ENCODE assay signal across 23 mouse cellular contexts in genomic region chr10:69430138-69430537, GRCm38 (mm10). TPM values are rescaled to one million over a fixed set of nuclear protein-coding genes. Genes with fewer than 3 reads are reported as not detected.
"Had no signal": no experiment of that assay in that cellular context is flagged by ENCODE, and none has a peak within 500 bp of the region (broad histone marks: within the 10 kb centered on the region; RNA-seq: fewer than 3 reads in every experiment).

No protein-coding gene starts in this region.

- H3K27ac ChIP-seq: limb, embryonic 12.5 days; limb, embryonic 15.5 days; liver, embryonic 12.5 days; liver, embryonic 15.5 days; macrophage; midbrain, embryonic 10.5 days; midbrain, embryonic 13.5 days; neural tube, embryonic 13.5 days had no signal

- H3K9ac ChIP-seq: limb, embryonic 12.5 days; limb, embryonic 15.5 days; liver, embryonic 12.5 days; liver, embryonic 15.5 days; lung, embryonic 14.5 days; midbrain, embryonic 13.5 days; neural tube, embryonic 13.5 days had no signal

- H3K4me3 ChIP-seq: limb, embryonic 12.5 days; limb, embryonic 15.5 days; liver, embryonic 12.5 days; liver, embryonic 15.5 days; midbrain, embryonic 10.5 days; midbrain, embryonic 13.5 days; myocyte; neural tube, embryonic 13.5 days had no signal

- ATAC-seq: liver, embryonic 12.5 days; midbrain, embryonic 13.5 days; midbrain, embryonic 16.5 days had no signal

- H3K4me1 ChIP-seq: limb, embryonic 12.5 days; limb, embryonic 15.5 days; liver, embryonic 12.5 days; liver, embryonic 15.5 days; midbrain, embryonic 10.5 days; midbrain, embryonic 13.5 days; neural tube, embryonic 13.5 days had no signal

- H3K27me3 ChIP-seq: limb, embryonic 12.5 days; limb, embryonic 15.5 days; liver, embryonic 12.5 days; liver, embryonic 15.5 days; midbrain, embryonic 13.5 days; neural tube, embryonic 13.5 days had no signal

- H3K4me2 ChIP-seq: limb, embryonic 12.5 days; limb, embryonic 15.5 days; liver, embryonic 12.5 days; liver, embryonic 15.5 days; lung, embryonic 14.5 days; midbrain, embryonic 13.5 days; neural tube, embryonic 13.5 days had no signal

- H3K36me3 ChIP-seq: limb, embryonic 12.5 days; limb, embryonic 15.5 days; liver, embryonic 12.5 days; liver, embryonic 15.5 days; midbrain, embryonic 10.5 days; midbrain, embryonic 13.5 days; neural tube, embryonic 13.5 days had no signal

- DNase-seq: kidney, adult 18-20 months; kidney, adult 9 months; kidney, postnatal 10 days; kidney, postnatal 36 days; left cerebral cortex, postnatal 4 days; lung, embryonic 14.5 days; retina, postnatal 1 day; right cerebral cortex, postnatal 25 days; spleen, adult 18-20 months; thymus, adult 18-20 months; thymus, postnatal 36 days had no signal

- H3K9me3 ChIP-seq: limb, embryonic 12.5 days; limb, embryonic 15.5 days; liver, embryonic 12.5 days; liver, embryonic 15.5 days; midbrain, embryonic 10.5 days; midbrain, embryonic 13.5 days; neural tube, embryonic 13.5 days had no signal

RNA-seq across cellular contexts. Expression of gene Ank3, which starts 31.6 kb away (rescaled TPM):
- total RNA-seq: megakaryocyte, adult 5-6 weeks; monocyte, adult 5-6 weeks had no signal
- polyA plus RNA-seq: macrophage had no signal
